Mouse (Mus musculus): ENCODE measurements around the gene Thada. TPM values are rescaled to one million over a fixed set of nuclear protein-coding genes. Genes with fewer than 3 reads are reported as not detected.

Thada gene
- polyA plus RNA-seq, 2 experiments: 2.0 to 2.5 TPM

- H3K36me3 ChIP-seq (replicated peaks; ENCODE audit: control insufficient read depth, insufficient read depth, low read depth): no peaks in the 10 kb centered on the region
- ATAC-seq (ENCODE audit: insufficient read depth) (no peak), DNase-seq (ENCODE audit: low read depth in 3 of 3, low spot score in 3 of 3) (no peak)
- H3K27ac ChIP-seq: no peak overlapping the region
- no peak for TF ChIP-seq CTCF (IDR thresholded peaks at IDR 0.05; ENCODE audit: low read depth)
- TF ChIP-seq EP300 (IDR thresholded peaks at IDR 0.05; ENCODE audit: low read depth): no peak
- H3K4me3 ChIP-seq (ENCODE audit: insufficient read depth in 1 of 2, low read depth in 2 of 2, low read length in 2 of 2): no peak overlapping the region
- H3K27me3 ChIP-seq (ENCODE audit: control insufficient read depth, insufficient read depth, low read length): no peaks in the 10 kb centered on the region
- no peak overlapping the region for H3K9ac ChIP-seq (replicated peaks)
- H3K4me1 ChIP-seq (replicated peaks; ENCODE audit: control insufficient read depth in 2 of 2, insufficient read depth in 2 of 2, low read length in 1 of 2): peaks cover 0 to 11% of the 10 kb centered on the region in 2 experiments; a peak in 3 of 4 replicates
- 70% methylated on average over 4 of the region's 4 CpGs for WGBS (ENCODE audit: insufficient replicate concordance)
- H3K4me2 ChIP-seq (ENCODE audit: low read depth): no peak overlapping the region
- no peaks in the 10 kb centered on the region for H3K9me3 ChIP-seq (ENCODE audit: control insufficient read depth, low read length)
Measured at GRCm38 (mm10) chr17:84322176-84322575, 143.8 kb downstream of the Thada start.

- no peak overlapping the region for H3K27ac ChIP-seq
- no peak overlapping the region for H3K9ac ChIP-seq (replicated peaks)
- WGBS (ENCODE audit: insufficient replicate concordance): 75% methylated on average over 5 of the region's 5 CpGs
- no peaks in the 10 kb centered on the region for H3K27me3 ChIP-seq (ENCODE audit: control insufficient read depth, insufficient read depth, low read length)
- H3K4me1 ChIP-seq (replicated peaks; ENCODE audit: control insufficient read depth in 2 of 2, insufficient read depth in 2 of 2, low read length in 1 of 2): peaks cover 0 to 9% of the 10 kb centered on the region in 2 experiments; a peak in 3 of 4 replicates
- ATAC-seq (ENCODE audit: insufficient read depth) (no peak), DNase-seq (ENCODE audit: low read depth in 3 of 3, low spot score in 3 of 3) (no peak)
- H3K36me3 ChIP-seq (replicated peaks; ENCODE audit: control insufficient read depth, insufficient read depth, low read depth): no peaks in the 10 kb centered on the region
- TF ChIP-seq CTCF (IDR thresholded peaks at IDR 0.05; ENCODE audit: low read depth) (no peak), EP300 (IDR thresholded peaks at IDR 0.05; ENCODE audit: low read depth) (no peak)
- no peaks in the 10 kb centered on the region for H3K9me3 ChIP-seq (ENCODE audit: control insufficient read depth, low read length)
- H3K4me3 ChIP-seq (ENCODE audit: insufficient read depth in 1 of 2, low read depth in 2 of 2, low read length in 2 of 2): no peak overlapping the region
- H3K4me2 ChIP-seq (ENCODE audit: low read depth): no peak overlapping the region
Measured at GRCm38 (mm10) chr17:84321351-84321750, 144.7 kb downstream of the Thada start.

GRCm38 (mm10) chr17:84320576-84320975 lies 145.4 kb downstream of the Thada start:
- Histone ChIP-seq H3K9me3 (ENCODE audit: control insufficient read depth, low read length) (no peaks in the 10 kb centered on the region), H3K4me2 (ENCODE audit: low read depth) (no peak overlapping the region), H3K4me1 (replicated peaks; ENCODE audit: control insufficient read depth in 2 of 2, insufficient read depth in 2 of 2, low read length in 1 of 2) (peaks cover 0 to 3% of the 10 kb centered on the region in 2 experiments; a peak in 2 of 4 replicates), H3K27me3 (ENCODE audit: control insufficient read depth, insufficient read depth, low read length) (no peaks in the 10 kb centered on the region), H3K4me3 (ENCODE audit: insufficient read depth in 1 of 2, low read depth in 2 of 2, low read length in 2 of 2) (no peak overlapping the region), H3K36me3 (replicated peaks; ENCODE audit: control insufficient read depth, insufficient read depth, low read depth) (no peaks in the 10 kb centered on the region), H3K9ac (replicated peaks) (no peak overlapping the region), H3K27ac (no peak overlapping the region)
- TF ChIP-seq CTCF (IDR thresholded peaks at IDR 0.05; ENCODE audit: low read depth) (no peak), EP300 (IDR thresholded peaks at IDR 0.05; ENCODE audit: low read depth) (no peak)
- DNase-seq (ENCODE audit: low read depth in 3 of 3, low spot score in 3 of 3): no peak
- 61% methylated on average over 1 of the region's 1 CpGs for WGBS (ENCODE audit: insufficient replicate concordance)
- no peak for ATAC-seq (ENCODE audit: insufficient read depth)

- Histone ChIP-seq H3K36me3 (replicated peaks; ENCODE audit: control insufficient read depth, insufficient read depth, low read depth) (no peaks in the 10 kb centered on the region; the same call in 1 of the 2 replicates), H3K4me2 (ENCODE audit: low read depth) (no peak overlapping the region), H3K9me3 (ENCODE audit: control insufficient read depth, low read length) (no peaks in the 10 kb centered on the region), H3K4me3 (ENCODE audit: insufficient read depth in 1 of 2, low read depth in 2 of 2, low read length in 2 of 2) (no peak overlapping the region), H3K27me3 (ENCODE audit: control insufficient read depth, insufficient read depth, low read length) (no peaks in the 10 kb centered on the region), H3K27ac (no peak overlapping the region), H3K4me1 (replicated peaks; ENCODE audit: control insufficient read depth in 2 of 2, insufficient read depth in 2 of 2, low read length in 1 of 2) (no peaks in the 10 kb centered on the region), H3K9ac (replicated peaks) (no peak overlapping the region)
- ATAC-seq (ENCODE audit: insufficient read depth) (no peak), DNase-seq (ENCODE audit: low read depth in 3 of 3, low spot score in 3 of 3) (no peak)
- WGBS (ENCODE audit: insufficient replicate concordance): 85% methylated on average over 7 of the region's 7 CpGs
- no peak for TF ChIP-seq EP300 (IDR thresholded peaks at IDR 0.05; ENCODE audit: low read depth)
- no peak for TF ChIP-seq CTCF (IDR thresholded peaks at IDR 0.05; ENCODE audit: low read depth)
Measured at GRCm38 (mm10) chr17:84314341-84314740, 151.7 kb downstream of the Thada start.

- Histone ChIP-seq H3K4me1 (replicated peaks; ENCODE audit: control insufficient read depth in 2 of 2, insufficient read depth in 2 of 2, low read length in 1 of 2) (no peaks in the 10 kb centered on the region), H3K27ac (no peak overlapping the region), H3K9me3 (ENCODE audit: control insufficient read depth, low read length) (no peaks in the 10 kb centered on the region), H3K36me3 (replicated peaks; ENCODE audit: control insufficient read depth, insufficient read depth, low read depth) (peaks cover 2% of the 10 kb centered on the region), H3K4me3 (ENCODE audit: insufficient read depth in 1 of 2, low read depth in 2 of 2, low read length in 2 of 2) (no peak overlapping the region), H3K4me2 (ENCODE audit: low read depth) (no peak overlapping the region), H3K9ac (replicated peaks) (no peak overlapping the region), H3K27me3 (ENCODE audit: control insufficient read depth, insufficient read depth, low read length) (no peaks in the 10 kb centered on the region)
- ATAC-seq (ENCODE audit: insufficient read depth) (no peak), DNase-seq (ENCODE audit: low read depth in 3 of 3, low spot score in 3 of 3) (no peak)
- TF ChIP-seq EP300 (IDR thresholded peaks at IDR 0.05; ENCODE audit: low read depth) (no peak), CTCF (IDR thresholded peaks at IDR 0.05; ENCODE audit: low read depth) (no peak)
- WGBS (ENCODE audit: insufficient replicate concordance): 66% methylated on average over 6 of the region's 6 CpGs
Measured at GRCm38 (mm10) chr17:84313494-84313893, 152.5 kb downstream of the Thada start.
